ENCODE assay signal across 10 mouse cellular contexts in genomic region chr13:107540784-107541634, GRCm38 (mm10).
DNase-seq lines count a peak whose midpoint lies in the region; ATAC-seq lines count a peak whose summit lies in the region.
"Had no signal": no experiment of that assay in that cellular context is flagged by ENCODE, and none has a peak within 500 bp of the region (broad histone marks: within the 10 kb centered on the region; RNA-seq: fewer than 3 reads in every experiment).

No protein-coding gene starts in this region.

- peak overlapping the region; percentile 95 for H3K27ac ChIP-seq in midbrain, embryonic 12.5 days (replicated peaks)

- H3K4me3 ChIP-seq in midbrain, embryonic 12.5 days = no peak overlapping the region

- H3K4me2 ChIP-seq in midbrain, embryonic 12.5 days (replicated peaks) = peak overlapping the region; percentile 31

- no peak overlapping the region; the same call in 1 of the 2 replicates for H3K9ac ChIP-seq in midbrain, embryonic 12.5 days (replicated peaks)
- H3K9ac ChIP-seq: liver, postnatal 0 days had no signal

- WGBS in midbrain, embryonic 12.5 days = 20% methylated on average over 16 of the region's 16 CpGs

- no peaks in the 10 kb centered on the region for H3K27me3 ChIP-seq in midbrain, embryonic 12.5 days

- intact Hi-C loops in gastrocnemius, postnatal 36 days (cut with DNase I) = no loop called here

- peak; percentile 86 for ATAC-seq in midbrain, embryonic 12.5 days (ENCODE audit: low FRiP score, low read depth)
- ATAC-seq: liver, postnatal 0 days had no signal

- DNase-seq in adrenal gland, postnatal 14 days = peak; percentile 14
- no peak for DNase-seq in adrenal gland, adult (ENCODE audit: inconsistent age in 2 of 2, low spot score in 1 of 2)
- peak; percentile 73 to 76 for DNase-seq in cerebellum, postnatal 14 days
- DNase-seq in frontal cortex, postnatal 10 days (ENCODE audit: low spot score in 2 of 2) = peak; percentile 13 to 25
- DNase-seq in kidney, postnatal 10 days = no peak
- DNase-seq in gastrocnemius, postnatal 36 days = no peak
- no peak for DNase-seq in spleen, postnatal 14 days (ENCODE audit: low spot score in 2 of 2)
- DNase-seq: kidney, postnatal 36 days; liver, postnatal 0 days had no signal

- H3K4me1 ChIP-seq in midbrain, embryonic 12.5 days = peaks cover 39% of the 10 kb centered on the region

- no peaks in the 10 kb centered on the region for H3K9me3 ChIP-seq in midbrain, embryonic 12.5 days

- no peaks in the 10 kb centered on the region for H3K36me3 ChIP-seq in midbrain, embryonic 12.5 days

Comparison
In these comparisons a context has a peak if more than half of its experiments do, and no peak if none do; other contexts are left out.
1. DNase-seq: peak in adrenal gland, postnatal 14 days (single experiment), cerebellum, postnatal 14 days (2 of 2) and frontal cortex, postnatal 10 days (2 of 2); none in adrenal gland, adult (0 of 2), kidney, postnatal 10 days (single experiment), gastrocnemius, postnatal 36 days (0 of 2) and spleen, postnatal 14 days (0 of 2).